In the genomic region with DNA sequence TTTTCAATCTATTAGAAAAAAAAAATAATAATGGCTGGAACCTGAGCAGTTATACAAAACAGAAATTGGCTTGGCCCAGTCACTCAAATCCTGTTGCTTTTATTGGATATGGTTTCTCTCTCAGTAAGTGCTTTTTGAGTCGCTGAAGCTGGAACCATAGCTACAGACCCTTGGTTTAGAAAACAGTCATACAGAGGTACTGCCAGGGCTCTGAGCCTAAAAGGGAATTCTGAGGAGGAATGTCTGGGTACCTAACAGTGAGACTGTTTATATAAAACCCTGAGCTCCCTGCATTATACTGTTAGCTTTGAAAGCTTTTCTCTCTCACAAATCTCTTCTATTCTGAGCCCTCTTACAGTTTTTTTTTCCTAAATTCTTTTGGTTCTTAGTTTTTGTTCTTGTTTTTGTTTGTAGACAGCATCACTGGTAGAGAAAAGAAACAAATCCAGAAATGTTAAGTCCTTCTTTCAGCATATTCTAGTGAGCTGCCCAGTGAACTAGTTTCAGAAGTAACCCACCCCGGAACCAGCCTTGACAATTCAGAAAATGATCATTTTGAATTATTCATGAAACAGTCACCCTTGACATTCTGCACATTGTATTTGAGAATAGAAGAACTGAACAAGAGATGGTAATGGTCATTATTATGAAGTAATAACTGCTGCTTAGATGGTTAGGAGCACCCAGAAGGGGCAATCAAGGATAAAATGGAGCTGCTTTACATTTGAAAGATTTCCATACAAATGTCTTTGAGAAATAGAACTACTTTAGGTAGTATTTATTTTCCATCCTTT, we compare ENCODE assay signal across 21 mouse cellular contexts.
DNase-seq lines count a peak whose midpoint lies in the region; ATAC-seq and TF ChIP-seq lines count a peak whose summit lies in the region.
"Had no signal": no experiment of that assay in that cellular context is flagged by ENCODE, and none has a peak within 500 bp of the region (broad histone marks: within the 10 kb centered on the region; RNA-seq: fewer than 3 reads in every experiment).

No protein-coding gene starts in this region.

- no peak for DNase-seq in forebrain, embryonic 11.5 days (ENCODE audit: low spot score)
- DNase-seq in forebrain, embryonic 10.5 days (ENCODE audit: extremely low spot score, low spot score) = no peak
- DNase-seq in midbrain, embryonic 14.5 days = peak; percentile 28
- DNase-seq in midbrain, embryonic 10.5 days (ENCODE audit: low spot score) = no peak
- peak; percentile 17 for DNase-seq in midbrain, postnatal 0 days (ENCODE audit: low spot score)
- no peak for DNase-seq in frontal cortex, postnatal 14 days (ENCODE audit: low spot score in 2 of 2)
- no peak for DNase-seq in adrenal gland, postnatal 10 days
- DNase-seq: cerebellum, adult 11 months; cerebellum, postnatal 14 days; kidney, adult 9 months; liver; right cerebral cortex, adult 18-20 months; thymus, postnatal 14 days had no signal

- TF ChIP-seq CTCF in midbrain, postnatal 0 days (IDR thresholded peaks at IDR 0.05) = no peak

- no peak overlapping the region for H3K9ac ChIP-seq in forebrain, embryonic 11.5 days (ENCODE audit: low read length)
- no peak overlapping the region for H3K9ac ChIP-seq in midbrain, embryonic 14.5 days (replicated peaks; ENCODE audit: low read length)
- no peak overlapping the region for H3K9ac ChIP-seq in forebrain, embryonic 15.5 days (replicated peaks)
- no peak overlapping the region for H3K9ac ChIP-seq in midbrain, postnatal 0 days (replicated peaks; ENCODE audit: low read length, poor library complexity, severe bottlenecking)
- H3K9ac ChIP-seq: embryonic facial prominence, embryonic 12.5 days; heart, embryonic 13.5 days; hindbrain, embryonic 13.5 days; intestine, embryonic 15.5 days; neural tube, embryonic 13.5 days had no signal

- WGBS in forebrain, embryonic 11.5 days = 48% methylated on average over 2 of the region's 2 CpGs
- 72% methylated on average over 2 of the region's 2 CpGs for WGBS in forebrain, embryonic 10.5 days
- WGBS in midbrain, embryonic 14.5 days = 36% methylated on average over 2 of the region's 2 CpGs
- WGBS in midbrain, embryonic 10.5 days = 61% methylated on average over 2 of the region's 2 CpGs
- WGBS in forebrain, embryonic 15.5 days = 30% methylated on average over 2 of the region's 2 CpGs
- 31% methylated on average over 2 of the region's 2 CpGs for WGBS in midbrain, postnatal 0 days

- no peaks in the 10 kb centered on the region for H3K4me1 ChIP-seq in forebrain, embryonic 11.5 days (replicated peaks; ENCODE audit: control insufficient read depth, insufficient read depth, low read length)
- no peaks in the 10 kb centered on the region; the same call in 1 of the 2 replicates for H3K4me1 ChIP-seq in forebrain, embryonic 10.5 days
- no peaks in the 10 kb centered on the region for H3K4me1 ChIP-seq in midbrain, embryonic 14.5 days (ENCODE audit: control insufficient read depth, insufficient read depth, low read length)
- H3K4me1 ChIP-seq in midbrain, embryonic 10.5 days = peaks cover 6% of the 10 kb centered on the region
- H3K4me1 ChIP-seq in forebrain, embryonic 15.5 days = no peaks in the 10 kb centered on the region; the same call in 1 of the 2 replicates
- H3K4me1 ChIP-seq in midbrain, postnatal 0 days (ENCODE audit: insufficient read depth, low read length) = no peaks in the 10 kb centered on the region
- H3K4me1 ChIP-seq: embryonic facial prominence, embryonic 12.5 days; heart, embryonic 13.5 days; hindbrain, embryonic 13.5 days; intestine, embryonic 15.5 days; neural tube, embryonic 13.5 days had no signal

- no peaks in the 10 kb centered on the region for H3K36me3 ChIP-seq in forebrain, embryonic 11.5 days (ENCODE audit: control insufficient read depth, insufficient read depth, low read length)
- no peaks in the 10 kb centered on the region for H3K36me3 ChIP-seq in forebrain, embryonic 10.5 days (replicated peaks)
- H3K36me3 ChIP-seq in midbrain, embryonic 14.5 days (ENCODE audit: control insufficient read depth, insufficient read depth, low read length) = no peaks in the 10 kb centered on the region
- no peaks in the 10 kb centered on the region for H3K36me3 ChIP-seq in midbrain, embryonic 10.5 days
- no peaks in the 10 kb centered on the region for H3K36me3 ChIP-seq in forebrain, embryonic 15.5 days
- H3K36me3 ChIP-seq in midbrain, postnatal 0 days (ENCODE audit: insufficient read depth, low read length) = no peaks in the 10 kb centered on the region
- H3K36me3 ChIP-seq: embryonic facial prominence, embryonic 12.5 days; heart, embryonic 13.5 days; hindbrain, embryonic 13.5 days; intestine, embryonic 15.5 days; neural tube, embryonic 13.5 days had no signal

- no peaks in the 10 kb centered on the region for H3K27me3 ChIP-seq in forebrain, embryonic 11.5 days (ENCODE audit: control insufficient read depth, insufficient read depth, low read length)
- H3K27me3 ChIP-seq in forebrain, embryonic 10.5 days (ENCODE audit: poor library complexity, severe bottlenecking) = no peaks in the 10 kb centered on the region
- H3K27me3 ChIP-seq in midbrain, embryonic 14.5 days (ENCODE audit: control insufficient read depth, insufficient read depth, low read length) = no peaks in the 10 kb centered on the region
- no peaks in the 10 kb centered on the region for H3K27me3 ChIP-seq in midbrain, embryonic 10.5 days (ENCODE audit: low read depth, poor library complexity, severe bottlenecking)
- no peaks in the 10 kb centered on the region for H3K27me3 ChIP-seq in forebrain, embryonic 15.5 days
- no peaks in the 10 kb centered on the region for H3K27me3 ChIP-seq in midbrain, postnatal 0 days (ENCODE audit: insufficient read depth, low read length)
- H3K27me3 ChIP-seq: CH12.LX; embryonic facial prominence, embryonic 12.5 days; heart, embryonic 13.5 days; hindbrain, embryonic 13.5 days; intestine, embryonic 15.5 days; neural tube, embryonic 13.5 days had no signal

- H3K9me3 ChIP-seq in forebrain, embryonic 11.5 days (ENCODE audit: control insufficient read depth, low read length) = no peaks in the 10 kb centered on the region
- H3K9me3 ChIP-seq in forebrain, embryonic 10.5 days = no peaks in the 10 kb centered on the region
- H3K9me3 ChIP-seq in midbrain, embryonic 14.5 days (ENCODE audit: control insufficient read depth, low read length) = no peaks in the 10 kb centered on the region
- no peaks in the 10 kb centered on the region for H3K9me3 ChIP-seq in midbrain, embryonic 10.5 days (replicated peaks)
- H3K9me3 ChIP-seq in forebrain, embryonic 15.5 days = no peaks in the 10 kb centered on the region
- no peaks in the 10 kb centered on the region for H3K9me3 ChIP-seq in midbrain, postnatal 0 days (ENCODE audit: low read length)
- H3K9me3 ChIP-seq: embryonic facial prominence, embryonic 12.5 days; heart, embryonic 13.5 days; hindbrain, embryonic 13.5 days; intestine, embryonic 15.5 days; neural tube, embryonic 13.5 days had no signal

- H3K4me3 ChIP-seq in forebrain, embryonic 11.5 days (ENCODE audit: low read depth, low read length) = no peak overlapping the region
- H3K4me3 ChIP-seq in forebrain, embryonic 10.5 days = no peak overlapping the region
- H3K4me3 ChIP-seq in midbrain, embryonic 14.5 days (replicated peaks; ENCODE audit: low read depth, low read length) = no peak overlapping the region
- H3K4me3 ChIP-seq in midbrain, embryonic 10.5 days = no peak overlapping the region
- no peak overlapping the region for H3K4me3 ChIP-seq in forebrain, embryonic 15.5 days
- H3K4me3 ChIP-seq in midbrain, postnatal 0 days (ENCODE audit: low read depth, low read length) = no peak overlapping the region
- H3K4me3 ChIP-seq: embryonic facial prominence, embryonic 12.5 days; heart, embryonic 13.5 days; hindbrain, embryonic 13.5 days; intestine, embryonic 15.5 days; neural tube, embryonic 13.5 days had no signal

- ATAC-seq in forebrain, embryonic 11.5 days (replicated peaks; ENCODE audit: low FRiP score) = peak; percentile 78
- ATAC-seq in midbrain, embryonic 14.5 days (ENCODE audit: low FRiP score, low TSS enrichment) = no peak; the same call in 1 of the 2 replicates
- ATAC-seq in forebrain, embryonic 15.5 days (replicated peaks) = peak; percentile 55; the same call in 1 of the 2 replicates
- ATAC-seq in midbrain, postnatal 0 days (ENCODE audit: low FRiP score) = no peak
- ATAC-seq: intestine, embryonic 15.5 days; lung, postnatal 0 days had no signal

- no peak overlapping the region for H3K27ac ChIP-seq in forebrain, embryonic 11.5 days (ENCODE audit: low read depth, low read length)
- no peak overlapping the region for H3K27ac ChIP-seq in forebrain, embryonic 10.5 days
- no peak overlapping the region for H3K27ac ChIP-seq in midbrain, embryonic 14.5 days (replicated peaks; ENCODE audit: low read depth, low read length)
- H3K27ac ChIP-seq in midbrain, embryonic 10.5 days (replicated peaks) = no peak overlapping the region
- peak overlapping the region; percentile 34; the same call in 1 of the 2 replicates for H3K27ac ChIP-seq in forebrain, embryonic 15.5 days (replicated peaks)
- H3K27ac ChIP-seq in midbrain, postnatal 0 days (ENCODE audit: low read depth, low read length) = no peak overlapping the region
- H3K27ac ChIP-seq: embryonic facial prominence, embryonic 12.5 days; heart, embryonic 13.5 days; hindbrain, embryonic 13.5 days; intestine, embryonic 15.5 days; neural tube, embryonic 13.5 days had no signal

- no peak overlapping the region for H3K4me2 ChIP-seq in forebrain, embryonic 11.5 days (ENCODE audit: low read depth, low read length, severe bottlenecking)
- no peak overlapping the region for H3K4me2 ChIP-seq in midbrain, embryonic 14.5 days (ENCODE audit: low read length)
- H3K4me2 ChIP-seq in forebrain, embryonic 15.5 days (replicated peaks) = no peak overlapping the region
- no peak overlapping the region for H3K4me2 ChIP-seq in midbrain, postnatal 0 days (ENCODE audit: low read depth, low read length, poor library complexity, severe bottlenecking)
- H3K4me2 ChIP-seq: embryonic facial prominence, embryonic 12.5 days; heart, embryonic 13.5 days; hindbrain, embryonic 13.5 days; intestine, embryonic 15.5 days; neural tube, embryonic 13.5 days had no signal

Comparison
In these comparisons a context has a peak if more than half of its experiments do, and no peak if none do; other contexts are left out.
1. DNase-seq: peak in midbrain, embryonic 14.5 days (single experiment) and midbrain, postnatal 0 days (single experiment); none in forebrain, embryonic 11.5 days (single experiment), forebrain, embryonic 10.5 days (single experiment), midbrain, embryonic 10.5 days (single experiment), frontal cortex, postnatal 14 days (0 of 2) and adrenal gland, postnatal 10 days (single experiment).
2. ATAC-seq: peak in forebrain, embryonic 11.5 days (single experiment) and forebrain, embryonic 15.5 days (single experiment); none in midbrain, embryonic 14.5 days (single experiment) and midbrain, postnatal 0 days (single experiment).